Mouse (Mus musculus): ENCODE measurements around the gene Dlgap1. TPM values are rescaled to one million over a fixed set of nuclear protein-coding genes. Genes with fewer than 3 reads are reported as not detected.

The Dlgap1 gene
- polyA plus RNA-seq, 1 experiment from 2014 or later: 3.8 TPM

DNA sequence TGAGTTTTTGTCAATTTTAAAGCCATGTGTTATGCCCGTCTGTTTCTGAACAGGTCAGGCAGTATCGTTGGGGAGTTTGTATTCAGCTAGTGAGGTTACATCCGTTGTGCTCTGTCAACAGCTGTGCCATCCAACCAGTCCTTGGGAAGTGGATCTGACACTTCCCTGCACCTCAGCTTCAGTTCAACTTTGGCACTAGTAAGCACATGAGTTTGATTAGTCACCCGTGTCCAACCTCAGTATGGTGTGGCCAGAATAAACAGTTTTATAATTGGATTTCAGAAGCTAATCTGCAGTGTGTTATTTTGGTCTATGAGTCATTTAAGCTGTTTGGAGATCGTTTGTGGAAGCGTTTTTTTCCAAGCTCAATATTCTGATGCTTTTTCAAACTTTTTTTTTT lies 35.8 kb downstream of the Dlgap1 start:
- WGBS: 61% methylated on average over 6 of the region's 6 CpGs
- no peaks in the 10 kb centered on the region for H3K4me1 ChIP-seq (ENCODE audit: control insufficient read depth, insufficient read depth, low read length)
- H3K4me2 ChIP-seq (replicated peaks; ENCODE audit: low read depth, low read length): no peak overlapping the region
- no peaks in the 10 kb centered on the region for H3K9me3 ChIP-seq (ENCODE audit: control insufficient read depth, low read length)
- H3K27me3 ChIP-seq (ENCODE audit: control insufficient read depth, insufficient read depth, low read length): no peaks in the 10 kb centered on the region
- ATAC-seq (ENCODE audit: low FRiP score, low TSS enrichment): no peak
- no peak overlapping the region for H3K4me3 ChIP-seq (ENCODE audit: low read length)
- H3K27ac ChIP-seq (ENCODE audit: low read depth, low read length): no peak overlapping the region
- H3K9ac ChIP-seq (ENCODE audit: low read depth, low read length): no peak overlapping the region
- H3K36me3 ChIP-seq (ENCODE audit: control insufficient read depth, insufficient read depth, low read length): no peaks in the 10 kb centered on the region

DNA sequence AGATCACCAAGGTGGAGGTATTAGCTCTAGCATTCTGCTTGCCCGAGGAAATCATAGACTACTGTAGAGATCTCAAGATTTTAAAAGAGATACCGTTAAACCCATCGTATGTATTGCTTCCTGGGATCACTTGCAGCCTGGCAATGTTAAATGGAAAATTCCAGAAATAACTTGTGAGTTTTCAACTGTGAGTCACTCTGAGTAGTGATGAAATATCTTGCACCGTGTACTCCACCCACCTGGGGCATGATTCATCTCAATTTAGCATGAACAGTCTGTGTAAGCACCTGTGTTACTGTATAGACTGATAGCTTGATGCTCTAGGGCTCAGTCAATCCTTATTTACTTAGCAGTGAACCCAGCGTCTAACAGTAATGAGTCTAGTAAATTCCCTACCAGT lies 38.7 kb downstream of the Dlgap1 start:
- ATAC-seq (ENCODE audit: low FRiP score, low TSS enrichment): no peak
- no peaks in the 10 kb centered on the region for H3K4me1 ChIP-seq (ENCODE audit: control insufficient read depth, insufficient read depth, low read length)

DNA sequence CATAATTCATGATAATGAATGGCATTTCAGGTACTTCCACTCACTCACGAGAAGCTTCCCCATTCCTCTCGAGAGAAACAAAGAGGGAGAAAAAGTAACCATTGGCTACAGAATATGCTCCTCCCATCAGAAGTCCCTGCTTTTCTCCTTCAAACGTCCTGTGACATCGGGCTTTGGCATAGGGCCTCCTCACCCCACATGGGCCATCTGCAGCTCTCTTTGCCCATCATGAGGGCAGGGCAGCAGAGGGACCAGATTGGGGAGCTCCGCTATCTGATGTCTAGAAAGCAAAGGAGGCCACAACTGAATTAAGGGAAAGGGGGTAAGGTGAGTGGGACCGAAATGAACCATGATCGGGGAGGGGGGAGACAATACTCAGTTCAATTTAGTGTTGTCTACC lies 47.6 kb downstream of the Dlgap1 start:
- no peak for ATAC-seq (ENCODE audit: low FRiP score, low TSS enrichment)
- Histone ChIP-seq H3K27me3 (ENCODE audit: control insufficient read depth, insufficient read depth, low read length) (no peaks in the 10 kb centered on the region), H3K9ac (ENCODE audit: low read depth, low read length) (no peak overlapping the region), H3K9me3 (ENCODE audit: control insufficient read depth, low read length) (no peaks in the 10 kb centered on the region), H3K4me1 (ENCODE audit: control insufficient read depth, insufficient read depth, low read length) (no peaks in the 10 kb centered on the region), H3K27ac (ENCODE audit: low read depth, low read length) (no peak overlapping the region), H3K4me3 (ENCODE audit: low read length) (no peak overlapping the region), H3K4me2 (replicated peaks; ENCODE audit: low read depth, low read length) (no peak overlapping the region), H3K36me3 (ENCODE audit: control insufficient read depth, insufficient read depth, low read length) (no peaks in the 10 kb centered on the region)
- 77% methylated on average over 7 of the region's 7 CpGs for WGBS

More for the DNA sequence above, 38.7 kb downstream of the Dlgap1 start:
- H3K4me2 ChIP-seq (replicated peaks; ENCODE audit: low read depth, low read length): no peak overlapping the region
- H3K27me3 ChIP-seq (ENCODE audit: control insufficient read depth, insufficient read depth, low read length): no peaks in the 10 kb centered on the region
- no peaks in the 10 kb centered on the region for H3K36me3 ChIP-seq (ENCODE audit: control insufficient read depth, insufficient read depth, low read length)
- H3K9me3 ChIP-seq (ENCODE audit: control insufficient read depth, low read length): no peaks in the 10 kb centered on the region
- no peak overlapping the region for H3K4me3 ChIP-seq (ENCODE audit: low read length)
- 77% methylated on average over 5 of the region's 5 CpGs for WGBS
- no peak overlapping the region for H3K9ac ChIP-seq (ENCODE audit: low read depth, low read length)
- H3K27ac ChIP-seq (ENCODE audit: low read depth, low read length): no peak overlapping the region

DNA sequence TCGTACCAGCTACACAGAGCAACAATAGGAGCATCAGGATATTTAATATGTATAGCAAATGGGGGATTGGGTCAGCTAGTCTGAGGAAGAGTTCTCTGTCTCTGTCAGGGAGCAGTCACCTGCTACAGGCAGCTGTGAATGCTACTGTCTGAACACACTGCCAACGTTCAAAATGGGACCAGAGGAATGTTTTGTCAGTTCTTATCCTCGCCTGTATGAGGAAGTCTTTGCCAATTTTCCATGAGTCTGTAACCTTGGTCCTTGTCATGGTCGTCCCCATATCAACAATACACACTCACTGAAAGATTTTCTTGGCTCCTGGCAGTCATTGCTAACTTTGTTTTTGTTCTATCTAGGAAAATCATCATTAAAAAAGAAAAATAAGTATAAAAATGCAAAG lies 51.5 kb downstream of the Dlgap1 start:
- no peak overlapping the region for H3K4me3 ChIP-seq (ENCODE audit: low read length)
- no peak overlapping the region for H3K27ac ChIP-seq (ENCODE audit: low read depth, low read length)
- H3K9me3 ChIP-seq (ENCODE audit: control insufficient read depth, low read length): no peaks in the 10 kb centered on the region
- no peak overlapping the region for H3K9ac ChIP-seq (ENCODE audit: low read depth, low read length)
- ATAC-seq (ENCODE audit: low FRiP score, low TSS enrichment): no peak
- H3K36me3 ChIP-seq (ENCODE audit: control insufficient read depth, insufficient read depth, low read length): no peaks in the 10 kb centered on the region
- H3K4me2 ChIP-seq (replicated peaks; ENCODE audit: low read depth, low read length): no peak overlapping the region
- no peaks in the 10 kb centered on the region for H3K27me3 ChIP-seq (ENCODE audit: control insufficient read depth, insufficient read depth, low read length)
- H3K4me1 ChIP-seq (ENCODE audit: control insufficient read depth, insufficient read depth, low read length): no peaks in the 10 kb centered on the region
- 86% methylated on average over 4 of the region's 4 CpGs for WGBS

DNA sequence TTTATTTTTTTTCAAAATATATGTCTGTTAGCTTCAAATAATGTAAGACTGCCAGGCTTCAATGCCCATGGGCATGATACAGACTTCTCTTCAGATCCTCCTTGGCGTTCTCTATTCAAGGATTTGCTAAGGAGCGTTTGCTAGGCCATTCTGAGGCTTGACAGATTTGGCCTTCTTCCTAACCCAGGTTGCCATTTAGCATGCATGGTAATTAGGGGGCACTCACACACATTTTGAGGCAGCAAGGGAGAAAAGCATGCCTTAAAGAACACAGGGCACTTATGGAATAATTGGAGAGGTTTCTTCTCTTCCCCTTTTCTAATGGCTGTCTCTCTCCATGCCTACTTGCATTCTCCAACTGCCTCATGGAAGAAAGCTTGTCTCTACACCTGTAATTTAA lies 53.7 kb downstream of the Dlgap1 start:
- 89% methylated on average over 2 of the region's 2 CpGs for WGBS
- no peak overlapping the region for H3K27ac ChIP-seq (ENCODE audit: low read depth, low read length)

DNA sequence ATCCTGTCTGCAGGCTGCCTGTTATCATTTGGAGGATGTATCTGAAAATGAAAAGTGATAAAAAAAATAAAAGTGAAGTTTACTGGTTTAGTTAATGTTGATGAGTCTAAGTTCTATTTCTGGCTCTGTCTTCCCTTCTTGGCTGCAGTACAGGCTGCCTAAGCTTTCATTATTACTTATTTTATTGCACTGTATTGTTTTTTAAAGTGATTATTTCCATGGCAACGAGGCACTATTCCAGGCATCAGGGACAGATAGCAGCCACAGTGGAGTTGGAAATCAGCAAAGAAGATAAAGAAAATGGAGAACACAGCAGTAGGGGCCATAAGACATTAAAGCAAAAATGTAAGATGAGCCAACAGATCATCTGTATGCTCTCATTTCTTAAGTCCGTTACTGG lies 66.0 kb downstream of the Dlgap1 start:
- Histone ChIP-seq H3K27ac (ENCODE audit: low read depth, low read length) (no peak overlapping the region), H3K36me3 (ENCODE audit: control insufficient read depth, insufficient read depth, low read length) (no peaks in the 10 kb centered on the region), H3K9ac (ENCODE audit: low read depth, low read length) (no peak overlapping the region), H3K4me3 (ENCODE audit: low read length) (no peak overlapping the region), H3K4me1 (ENCODE audit: control insufficient read depth, insufficient read depth, low read length) (no peaks in the 10 kb centered on the region), H3K27me3 (ENCODE audit: control insufficient read depth, insufficient read depth, low read length) (no peaks in the 10 kb centered on the region), H3K9me3 (ENCODE audit: control insufficient read depth, low read length) (no peaks in the 10 kb centered on the region), H3K4me2 (replicated peaks; ENCODE audit: low read depth, low read length) (no peak overlapping the region)
- 65% methylated on average over 2 of the region's 2 CpGs for WGBS
- no peak for ATAC-seq (ENCODE audit: low FRiP score, low TSS enrichment)

More for the DNA sequence above, 53.7 kb downstream of the Dlgap1 start:
- Histone ChIP-seq H3K27me3 (ENCODE audit: control insufficient read depth, insufficient read depth, low read length) (no peaks in the 10 kb centered on the region), H3K4me1 (ENCODE audit: control insufficient read depth, insufficient read depth, low read length) (no peaks in the 10 kb centered on the region), H3K9ac (ENCODE audit: low read depth, low read length) (no peak overlapping the region), H3K4me2 (replicated peaks; ENCODE audit: low read depth, low read length) (no peak overlapping the region), H3K9me3 (ENCODE audit: control insufficient read depth, low read length) (no peaks in the 10 kb centered on the region), H3K36me3 (ENCODE audit: control insufficient read depth, insufficient read depth, low read length) (no peaks in the 10 kb centered on the region), H3K4me3 (ENCODE audit: low read length) (no peak overlapping the region)
- no peak for ATAC-seq (ENCODE audit: low FRiP score, low TSS enrichment)

DNA sequence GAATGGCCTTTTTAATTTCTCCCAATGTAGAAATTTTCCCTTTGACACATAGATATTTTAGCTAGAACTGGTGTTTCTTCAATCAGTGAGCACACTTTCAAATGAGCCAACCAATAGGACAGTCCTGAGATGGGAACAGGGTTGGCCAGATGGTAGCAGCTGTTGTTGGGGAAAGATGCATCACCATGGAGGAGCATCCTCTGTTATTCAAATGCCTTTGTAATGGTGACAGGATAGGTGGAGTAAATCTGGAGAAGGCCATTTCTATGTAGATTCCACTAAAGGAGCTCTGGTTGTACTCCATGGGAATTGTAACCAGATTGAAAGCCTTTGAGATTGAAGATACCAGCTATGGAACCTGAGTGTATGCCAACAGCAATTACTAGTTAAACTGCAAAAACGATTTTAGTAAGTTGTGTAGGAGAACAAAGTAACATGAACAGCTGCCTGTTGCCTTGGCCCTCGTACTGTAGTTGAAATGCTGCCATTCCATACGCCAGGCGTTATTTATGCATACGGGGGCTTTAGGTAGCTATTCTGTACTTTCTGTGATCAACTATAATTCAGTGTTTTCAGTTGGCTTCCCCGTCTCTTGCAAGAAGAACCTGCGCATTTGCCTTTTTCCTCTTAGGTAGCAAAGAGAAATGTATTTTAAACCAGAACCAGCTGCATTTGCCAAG lies 72.0 kb downstream of the Dlgap1 start:
- Histone ChIP-seq H3K9ac (ENCODE audit: low read depth, low read length) (no peak overlapping the region), H3K36me3 (ENCODE audit: control insufficient read depth, insufficient read depth, low read length) (no peaks in the 10 kb centered on the region), H3K9me3 (ENCODE audit: control insufficient read depth, low read length) (no peaks in the 10 kb centered on the region), H3K4me2 (replicated peaks; ENCODE audit: low read depth, low read length) (no peak overlapping the region), H3K4me3 (ENCODE audit: low read length) (no peak overlapping the region), H3K27ac (ENCODE audit: low read depth, low read length) (no peak overlapping the region), H3K4me1 (ENCODE audit: control insufficient read depth, insufficient read depth, low read length) (no peaks in the 10 kb centered on the region), H3K27me3 (ENCODE audit: control insufficient read depth, insufficient read depth, low read length) (no peaks in the 10 kb centered on the region)
- no peak for ATAC-seq (ENCODE audit: low FRiP score, low TSS enrichment)
- WGBS: 76% methylated on average over 7 of the region's 7 CpGs

DNA sequence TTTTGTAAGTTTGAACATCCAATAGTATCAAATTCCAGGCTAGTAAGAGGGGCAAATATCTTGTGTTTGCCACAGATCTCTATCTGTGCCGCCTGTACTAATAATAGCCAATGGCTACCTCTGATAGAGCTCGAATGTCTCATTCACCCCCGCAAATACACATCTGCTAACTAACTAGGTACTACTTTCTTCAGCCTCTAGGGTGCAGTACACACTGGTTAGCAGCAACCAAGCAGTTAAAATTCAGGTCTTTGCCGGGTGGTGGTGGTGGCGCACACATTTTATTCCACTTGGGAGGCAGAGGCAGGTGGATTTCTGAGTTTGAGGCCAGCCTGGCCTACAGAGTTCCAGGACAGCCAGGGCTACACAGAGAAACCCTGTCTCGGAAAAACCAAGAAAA lies 99.4 kb downstream of the Dlgap1 start:
- Histone ChIP-seq H3K27me3 (ENCODE audit: control insufficient read depth, insufficient read depth, low read length) (no peaks in the 10 kb centered on the region), H3K36me3 (ENCODE audit: control insufficient read depth, insufficient read depth, low read length) (no peaks in the 10 kb centered on the region), H3K4me1 (ENCODE audit: control insufficient read depth, insufficient read depth, low read length) (no peaks in the 10 kb centered on the region), H3K9ac (ENCODE audit: low read depth, low read length) (no peak overlapping the region), H3K4me3 (ENCODE audit: low read length) (no peak overlapping the region), H3K4me2 (replicated peaks; ENCODE audit: low read depth, low read length) (no peak overlapping the region), H3K27ac (ENCODE audit: low read depth, low read length) (no peak overlapping the region), H3K9me3 (ENCODE audit: control insufficient read depth, low read length) (no peaks in the 10 kb centered on the region)
- no peak for ATAC-seq (ENCODE audit: low FRiP score, low TSS enrichment)
- WGBS: 87% methylated on average over 6 of the region's 6 CpGs

DNA sequence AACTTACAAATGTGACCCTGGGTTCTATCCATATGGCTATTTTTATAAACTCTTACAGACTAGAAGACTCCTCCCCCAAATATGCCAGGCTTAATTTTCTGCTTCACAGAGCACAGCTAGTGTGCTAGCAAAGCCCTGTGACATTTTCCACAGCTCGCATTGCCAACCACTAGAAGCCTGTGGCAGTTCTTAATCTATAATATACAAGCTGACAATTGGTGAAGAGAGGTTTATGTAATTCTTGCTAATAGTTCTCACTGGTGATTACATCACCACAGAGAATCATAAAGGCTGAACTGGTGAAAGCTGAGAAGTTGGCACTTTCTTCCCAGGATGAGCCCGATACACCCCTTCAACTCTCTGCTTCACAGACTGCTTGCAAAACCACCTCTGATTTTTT lies 103.2 kb downstream of the Dlgap1 start:
- ATAC-seq (ENCODE audit: low FRiP score, low TSS enrichment): no peak
- WGBS: 54% methylated on average over 2 of the region's 2 CpGs

More for the DNA sequence above, 103.2 kb downstream of the Dlgap1 start:
- H3K27ac ChIP-seq (ENCODE audit: low read depth, low read length): no peak overlapping the region
- H3K9me3 ChIP-seq (ENCODE audit: control insufficient read depth, low read length): no peaks in the 10 kb centered on the region
- H3K27me3 ChIP-seq (ENCODE audit: control insufficient read depth, insufficient read depth, low read length): no peaks in the 10 kb centered on the region
- no peaks in the 10 kb centered on the region for H3K4me1 ChIP-seq (ENCODE audit: control insufficient read depth, insufficient read depth, low read length)
- no peak overlapping the region for H3K4me2 ChIP-seq (replicated peaks; ENCODE audit: low read depth, low read length)
- no peak overlapping the region for H3K4me3 ChIP-seq (ENCODE audit: low read length)
- no peak overlapping the region for H3K9ac ChIP-seq (ENCODE audit: low read depth, low read length)
- H3K36me3 ChIP-seq (ENCODE audit: control insufficient read depth, insufficient read depth, low read length): no peaks in the 10 kb centered on the region

Data from kidney, embryonic 14.5 days (tissue).